Mouse (Mus musculus): ENCODE results near the gene Fam19a5.

Gene Fam19a5

GRCm38 (mm10) chr15:87543599-87544338 lies at the start of gene Fam19a5:
Gene Fam19a5 (plus strand): TSS chr15:87544299.
- DNase-seq, result peak; percentile 69

GRCm38 (mm10) chr15:87501737-87502136 lies 42.4 kb upstream of the Fam19a5 start:
- no peak for DNase-seq

GRCm38 (mm10) chr15:87507349-87507748 lies 36.8 kb upstream of the Fam19a5 start:
- DNase-seq, result no peak

DNA sequence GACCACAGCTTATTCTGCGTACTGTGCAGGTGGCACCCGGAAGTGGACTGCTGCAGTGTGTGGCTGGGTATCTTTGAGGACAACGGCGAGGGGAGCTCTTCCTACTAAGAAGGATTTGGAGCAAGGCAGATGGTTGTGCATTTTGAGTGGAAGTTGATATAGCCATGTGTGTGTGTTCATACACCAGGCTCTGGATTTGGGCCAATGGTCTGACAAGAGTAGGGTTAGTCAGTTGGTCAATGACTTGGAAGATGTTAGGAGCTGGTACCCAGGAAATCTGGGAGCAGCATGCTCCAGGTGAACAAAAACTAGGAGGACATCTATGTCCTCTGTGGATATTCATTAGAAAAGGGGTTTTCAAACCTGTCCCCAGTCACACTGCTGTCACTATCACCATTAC lies 33.2 kb upstream of the Fam19a5 start:
- DNase-seq, result no peak

- DNase-seq, result no peak
These were observed 25.9 kb upstream of the Fam19a5 start for GRCm38 (mm10) chr15:87518161-87518560.

- no peak for DNase-seq
These were observed 14.8 kb upstream of the Fam19a5 start for GRCm38 (mm10) chr15:87529271-87529670.

DNA sequence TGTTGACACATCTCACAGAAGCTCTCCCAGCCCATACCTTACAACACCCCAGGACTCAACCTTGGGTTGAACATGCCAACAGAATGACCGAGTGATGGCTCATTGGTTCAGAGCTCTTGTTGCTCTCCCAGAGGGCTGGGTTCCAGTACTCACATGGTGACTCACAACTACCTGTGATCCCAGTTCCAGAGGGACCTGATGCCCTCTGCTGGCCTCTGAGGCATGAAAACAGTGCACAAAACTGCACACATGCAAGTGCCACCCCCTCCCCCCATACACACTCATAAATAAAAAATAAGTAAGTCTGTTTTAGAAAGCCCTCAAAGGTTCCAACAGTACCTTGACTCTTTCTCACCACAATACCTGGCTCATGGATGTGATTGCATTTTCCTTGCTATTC lies 2.4 kb upstream of the Fam19a5 start:
- no peak for DNase-seq

GRCm38 (mm10) chr15:87544401-87545129 lies 466 bp downstream of the Fam19a5 start:
- no peak for DNase-seq

DNA sequence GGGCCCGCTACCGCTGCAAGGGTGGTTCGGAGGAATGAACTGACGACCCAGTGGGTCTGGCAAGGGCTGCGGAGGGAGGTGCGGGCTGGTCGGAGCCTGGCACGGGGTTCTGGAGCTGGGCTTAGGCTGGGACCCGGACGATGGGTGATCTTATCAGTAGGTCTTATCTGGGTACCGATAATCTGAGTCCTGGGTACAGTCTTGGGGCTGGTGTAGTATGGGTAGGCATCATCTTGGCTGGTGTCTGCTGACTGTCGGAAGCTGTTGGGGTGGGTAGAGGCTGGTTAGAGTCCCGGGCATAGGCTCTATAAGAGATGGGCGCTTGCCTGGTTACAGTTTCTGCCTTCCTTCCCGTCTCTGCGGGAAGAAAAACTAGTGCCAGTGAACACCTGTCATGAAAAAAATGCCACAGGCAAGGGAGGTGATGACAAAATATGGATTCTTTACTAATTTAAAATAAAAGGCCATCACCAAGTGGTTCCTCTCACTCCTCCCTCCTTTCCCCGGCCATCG lies 1.1 kb downstream of the Fam19a5 start:
- DNase-seq, result no peak

DNA sequence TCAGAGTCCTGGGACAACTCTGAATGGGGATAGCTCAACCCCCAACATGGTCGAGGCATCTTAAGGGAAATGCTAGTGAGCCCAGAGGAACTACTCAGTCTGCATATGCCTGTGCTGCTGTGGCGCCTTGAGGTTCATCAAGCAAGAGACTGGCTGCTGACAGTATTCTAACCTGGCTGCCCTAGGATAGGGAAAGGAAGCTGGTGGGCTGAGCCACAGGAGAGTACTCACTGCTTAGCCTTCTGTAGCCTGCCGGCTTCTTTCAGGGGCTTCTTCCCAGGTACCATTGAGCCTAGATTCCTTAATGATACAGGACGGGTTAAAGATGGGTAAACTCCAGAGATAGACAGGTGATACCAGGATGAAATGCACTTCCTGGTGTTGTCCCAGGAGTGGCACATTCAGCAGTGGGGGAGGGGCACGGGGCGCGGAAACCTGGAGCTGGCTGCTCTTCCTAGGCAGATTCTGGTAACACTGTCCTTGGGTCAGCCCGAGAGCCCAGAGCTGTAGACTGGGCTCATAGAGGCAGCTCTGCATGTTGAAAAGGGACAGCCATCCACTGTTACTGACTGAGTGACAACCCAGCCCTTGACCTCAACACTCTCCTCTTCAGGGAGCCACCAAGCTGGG lies 1.7 kb downstream of the Fam19a5 start:
- peak; percentile 12 for DNase-seq

- DNase-seq, result peak; percentile 57
These were observed 2.9 kb downstream of the Fam19a5 start for GRCm38 (mm10) chr15:87547022-87547421.

- no peak for DNase-seq
These were observed 5.6 kb downstream of the Fam19a5 start for GRCm38 (mm10) chr15:87549724-87550123.

DNA sequence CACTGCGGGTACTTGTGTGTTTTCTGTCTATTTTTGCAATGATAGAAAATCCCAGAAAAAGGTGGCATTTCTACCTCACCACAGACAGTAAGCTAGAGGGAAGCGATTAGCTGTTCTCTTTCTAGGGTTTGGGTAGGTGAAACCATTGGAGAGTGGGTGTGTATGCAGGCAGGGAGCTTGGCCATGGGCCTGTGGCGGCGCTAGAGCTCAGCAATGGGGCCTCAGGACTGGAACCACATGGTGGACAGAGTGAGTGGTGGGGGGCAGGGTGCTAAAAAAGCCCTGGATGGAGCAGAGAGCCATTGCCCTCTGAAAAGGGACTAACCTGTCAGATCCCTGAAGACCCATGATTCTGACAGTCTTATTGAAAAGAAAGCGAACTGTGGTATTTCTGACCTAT lies 6.7 kb downstream of the Fam19a5 start:
- DNase-seq, result no peak

DNA sequence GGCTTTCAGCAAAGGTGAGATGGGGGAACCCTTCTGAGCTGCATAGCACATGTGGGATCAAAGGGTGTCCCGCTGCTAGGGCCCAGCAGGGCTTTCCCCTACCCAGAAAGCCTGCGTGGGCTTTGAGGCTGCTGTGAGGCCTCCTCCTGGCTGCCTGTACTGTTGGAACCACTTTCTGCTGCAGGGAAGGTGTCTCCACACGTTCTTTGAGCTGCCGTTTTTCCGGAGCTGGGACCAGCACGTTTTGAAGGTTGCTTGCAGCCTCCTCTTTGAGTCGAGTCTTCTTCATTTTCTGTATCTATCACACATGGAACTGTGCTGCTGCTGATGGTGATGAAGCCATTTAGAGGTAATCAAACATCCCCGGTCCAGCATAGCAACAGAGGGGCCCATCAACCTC lies 7.5 kb downstream of the Fam19a5 start:
- DNase-seq, result no peak

- DNase-seq, result no peak
These were observed 11.7 kb downstream of the Fam19a5 start for GRCm38 (mm10) chr15:87555811-87556210.

DNA sequence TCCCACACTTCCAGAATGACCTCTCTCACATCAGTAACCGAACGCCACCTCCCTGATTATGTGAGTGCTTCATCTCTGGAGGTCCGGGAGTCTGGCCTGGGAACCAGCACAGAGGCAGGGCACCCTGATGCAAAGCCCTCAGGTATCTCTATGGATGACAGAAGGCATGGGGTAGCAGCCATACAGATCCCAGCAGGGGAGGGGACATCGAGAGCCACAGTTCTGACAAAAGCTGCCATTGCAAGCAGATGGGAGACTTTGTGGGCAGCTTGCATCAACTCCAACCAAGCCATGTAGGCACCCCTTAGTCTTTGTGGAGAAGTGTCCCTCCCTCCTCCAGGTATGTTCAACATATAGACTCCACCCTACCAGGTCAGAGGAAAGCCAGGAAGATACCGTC lies 20.2 kb downstream of the Fam19a5 start:
- DNase-seq, result no peak

DNA sequence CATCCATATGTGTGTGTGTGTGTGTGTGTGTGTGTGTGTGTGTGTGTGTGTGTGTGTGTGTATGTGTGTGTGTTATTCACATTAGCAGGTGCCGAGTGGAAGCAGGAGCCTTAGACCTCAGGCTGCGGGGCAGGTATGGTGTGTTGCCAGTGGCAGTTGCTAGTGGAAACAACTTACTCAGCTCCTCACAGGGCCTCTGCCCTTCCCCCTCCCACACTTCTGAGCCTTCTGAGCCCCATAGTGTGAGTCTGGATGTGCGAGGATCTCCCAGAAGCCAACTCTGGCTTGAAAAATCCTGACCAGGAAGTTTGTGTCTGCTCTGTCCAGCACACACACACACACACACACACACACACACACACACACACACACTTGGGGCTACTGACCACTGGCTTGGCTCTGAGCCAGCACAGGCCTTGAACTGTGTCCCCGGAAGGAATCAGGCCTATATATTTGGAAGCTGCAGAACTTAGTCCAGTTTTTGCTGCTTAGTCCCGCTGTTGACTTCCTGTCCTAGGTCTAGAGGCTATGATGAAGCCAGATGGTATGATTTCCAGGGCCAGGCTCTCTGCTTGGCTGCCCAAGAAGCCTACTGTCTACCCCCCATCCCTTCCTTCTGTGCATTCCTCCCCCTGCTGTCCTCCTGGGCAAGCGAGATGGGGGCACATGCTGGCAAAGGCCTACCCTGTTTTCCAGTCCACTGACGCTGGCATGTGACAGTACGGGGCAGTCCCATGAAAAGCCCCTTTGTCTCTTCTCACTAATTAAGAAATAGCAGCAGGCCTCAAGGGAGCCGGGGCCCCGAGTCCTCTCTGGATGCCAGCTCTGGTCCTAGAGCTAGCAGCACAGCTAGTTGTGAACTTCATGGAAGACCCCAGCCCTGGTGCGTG lies 22.2 kb downstream of the Fam19a5 start:
- DNase-seq, result peak; percentile 74

DNA sequence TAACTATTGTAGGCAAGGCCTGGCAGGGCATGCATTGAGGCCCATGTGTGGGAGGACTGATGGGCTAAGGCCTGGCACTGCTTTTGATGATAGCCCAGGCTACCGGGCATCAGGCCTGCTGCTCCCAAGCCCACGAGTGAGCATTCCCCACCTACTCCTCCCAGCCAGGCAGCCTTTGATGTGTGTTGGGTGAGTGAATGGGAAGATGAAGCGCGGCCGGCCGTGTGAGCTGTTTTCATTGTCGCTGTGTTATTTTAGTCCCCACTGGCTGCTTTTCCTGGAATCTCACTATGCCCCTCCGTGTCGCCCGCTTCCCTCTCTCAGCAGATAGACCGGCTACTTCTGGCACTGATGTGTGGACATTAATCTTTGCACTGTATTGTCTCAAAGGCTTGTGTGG lies 26.1 kb downstream of the Fam19a5 start:
- DNase-seq, result no peak

- DNase-seq, result no peak
These were observed 35.8 kb downstream of the Fam19a5 start for GRCm38 (mm10) chr15:87579861-87580260.

DNA sequence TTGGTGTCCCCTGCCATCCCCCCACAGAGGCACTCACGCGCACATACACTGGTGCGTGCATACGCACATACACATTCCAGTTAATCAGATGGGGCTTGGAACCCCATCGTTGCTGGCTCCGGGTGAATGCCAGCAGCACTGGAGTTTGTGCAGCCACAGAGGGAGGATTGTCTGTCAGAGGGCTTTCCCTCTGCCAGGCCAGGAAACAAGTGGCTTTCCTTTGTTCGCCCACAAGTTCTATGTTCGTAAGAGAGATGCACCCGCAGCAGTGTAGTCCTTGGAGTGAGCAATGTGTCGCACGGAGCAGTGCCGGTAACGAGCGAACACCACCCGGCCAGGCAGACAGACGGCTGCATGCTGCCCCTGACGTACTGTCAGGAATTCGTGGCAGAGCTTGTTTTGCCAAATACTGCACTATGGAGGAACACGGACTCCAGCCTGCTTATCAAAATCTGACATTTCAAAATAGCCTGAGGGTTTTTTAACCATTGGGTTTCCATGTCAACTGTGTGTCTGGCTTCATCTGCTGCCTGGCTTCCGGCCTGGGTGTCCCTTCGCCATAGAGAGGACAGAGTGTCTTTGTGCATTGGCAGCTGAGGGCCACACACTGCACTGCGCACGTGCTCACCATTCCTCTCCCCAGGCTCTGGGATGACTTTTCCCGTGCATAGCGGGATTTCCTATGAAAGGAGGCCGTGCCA lies 40.0 kb downstream of the Fam19a5 start:
- no peak for DNase-seq

DNA sequence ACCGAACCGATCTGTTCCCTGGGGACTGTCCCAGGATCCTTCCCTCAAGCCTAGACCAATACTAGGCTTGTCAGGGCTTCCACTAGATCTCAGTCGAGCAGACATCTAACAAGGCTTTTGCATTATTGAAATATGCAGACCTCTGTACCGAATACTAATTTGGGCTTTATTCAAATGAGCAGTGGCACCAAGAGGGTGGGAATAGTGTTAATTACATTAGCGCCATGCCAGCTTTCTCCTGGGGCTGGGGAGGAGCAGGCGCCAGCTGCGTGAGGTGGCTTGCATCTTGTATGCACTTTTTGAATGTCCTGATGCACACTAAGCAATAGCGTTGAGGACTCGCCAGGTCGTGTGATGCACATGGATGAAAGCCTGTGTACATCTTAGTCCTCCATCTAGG lies 46.9 kb downstream of the Fam19a5 start:
- DNase-seq, result no peak

DNA sequence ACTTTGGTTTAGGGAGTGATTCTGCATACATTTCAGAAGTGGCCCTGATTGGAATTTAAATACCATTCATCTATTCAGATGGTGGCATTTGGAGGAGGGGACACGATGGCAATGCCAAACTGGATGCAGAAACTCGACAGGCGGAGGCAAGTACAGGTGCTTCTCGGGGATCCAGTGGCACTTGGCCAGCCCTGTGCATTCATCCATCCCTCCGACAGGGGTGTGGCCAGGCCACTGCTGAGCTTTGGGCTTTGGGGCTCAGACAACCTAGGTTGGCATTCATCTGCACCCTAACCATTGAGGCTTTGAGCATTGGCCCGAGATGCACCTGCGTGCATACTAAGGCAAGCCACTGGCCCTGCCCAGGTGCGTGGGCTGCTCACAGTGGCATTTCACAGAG lies 52.6 kb downstream of the Fam19a5 start:
- peak; percentile 45 for DNase-seq

Data from cerebellum, adult 11 months (tissue).